Mouse (Mus musculus): ENCODE measurements at regions not wholly inside any gene's neighbourhood (a gene's known extent, or its start where the extent isn't known, plus 50 kb on each side); places are given as distances from the start of the nearest gene placed in this dataset.

DNA sequence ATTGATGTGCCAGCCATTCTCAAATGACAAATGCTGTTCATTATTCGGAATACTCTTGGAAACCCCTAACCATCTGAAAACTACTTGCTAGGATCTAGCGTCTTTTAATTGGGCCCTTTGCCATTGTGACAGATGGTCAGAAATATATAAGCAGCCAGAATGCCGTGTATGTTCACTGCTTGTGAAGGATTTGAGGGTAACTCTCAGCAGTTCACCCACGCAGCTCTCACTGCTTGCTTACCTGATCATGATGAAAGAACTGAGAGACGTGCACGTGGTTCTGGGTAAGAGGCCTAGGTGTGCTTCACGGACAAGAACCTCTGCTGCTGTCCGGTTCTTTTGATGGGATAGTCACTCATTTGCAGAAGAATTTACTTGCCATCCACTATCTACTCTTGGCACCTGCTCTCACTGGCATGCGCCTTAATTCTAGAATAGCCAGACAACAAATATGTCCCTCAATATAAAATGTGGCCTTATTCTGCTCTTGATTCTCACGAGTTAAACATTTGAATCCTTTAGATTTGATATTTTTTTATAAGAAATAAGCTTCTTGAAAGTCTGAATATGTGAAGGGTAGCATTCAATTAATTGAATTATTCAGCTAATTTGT is 328.1 kb downstream of the Ptprc start:
- H3K27ac ChIP-seq (ENCODE audit: insufficient read depth, low read depth): no peak overlapping the region
- dilution Hi-C loops (cut with MboI; ENCODE audit: extremely low pct_ligation_motif_present, extremely low pct_unique_long_range_greater_than_20kb, low sequenced_read_pairs): no loop called here
- no peaks in the 10 kb centered on the region for H3K4me1 ChIP-seq (ENCODE audit: control insufficient read depth in 1 of 2, insufficient read depth in 2 of 2)
- no peak for DNase-seq (ENCODE audit: extremely low read depth)
- no peak for TF ChIP-seq ZKSCAN1 (IDR thresholded peaks at IDR 0.05; ENCODE audit: borderline replicate concordance, low read depth, low read length)
- no peak for TF ChIP-seq NRF1 (IDR thresholded peaks at IDR 0.05; ENCODE audit: low read depth, low read length)
- TF ChIP-seq EP300 (IDR thresholded peaks at IDR 0.05; ENCODE audit: low read length): no peak
- TF ChIP-seq BHLHE40 (IDR thresholded peaks at IDR 0.05; ENCODE audit: low read depth, low read length): no peak
- no peak for TF ChIP-seq MAFK (IDR thresholded peaks at IDR 0.05; ENCODE audit: insufficient replicate concordance, low read length)
- TF ChIP-seq JUND (conservative IDR thresholded peaks at IDR 0.05; ENCODE audit: low read depth, low read length): no peak
- no peak for TF ChIP-seq SMC3 (IDR thresholded peaks at IDR 0.05; ENCODE audit: low read depth, low read length)
- no peak for TF ChIP-seq IRF4 (IDR thresholded peaks at IDR 0.05; ENCODE audit: low read depth, low read length)
- TF ChIP-seq POLR2AphosphoS2 (IDR thresholded peaks at IDR 0.05; ENCODE audit: low read depth, low read length): no peak
- no peak for TF ChIP-seq JUN (IDR thresholded peaks at IDR 0.05; ENCODE audit: insufficient read depth, low read depth, low read length)
- TF ChIP-seq ZMIZ1 (IDR thresholded peaks at IDR 0.05; ENCODE audit: low read depth, low read length): no peak
- no peak for TF ChIP-seq TBP (conservative IDR thresholded peaks at IDR 0.05; ENCODE audit: low read depth, low read length)
- no peak for TF ChIP-seq ZC3H11A (IDR thresholded peaks at IDR 0.05; ENCODE audit: low read depth, low read length)
- TF ChIP-seq MXI1 (IDR thresholded peaks at IDR 0.05; ENCODE audit: low read depth, low read length): no peak
- TF ChIP-seq RAD21 (IDR thresholded peaks at IDR 0.05; ENCODE audit: low read depth, low read length): no peak
- TF ChIP-seq GABPA (IDR thresholded peaks at IDR 0.05; ENCODE audit: insufficient replicate concordance, low read depth, low read length): no peak
- H3K79me2 ChIP-seq (replicated peaks; ENCODE audit: control insufficient read depth, extremely low read depth, insufficient read depth, poor library complexity, severe bottlenecking): no peaks in the 10 kb centered on the region
- no peaks in the 10 kb centered on the region for H3K27me3 ChIP-seq (replicated peaks)
- no peak overlapping the region for H3K4me2 ChIP-seq (ENCODE audit: insufficient read depth, low read depth, poor library complexity, severe bottlenecking)
- no peak overlapping the region for H3K4me3 ChIP-seq (replicated peaks in 1 of 3; ENCODE audit: low read depth in 2 of 3, low read length in 2 of 3, poor library complexity in 1 of 3)
- no peak overlapping the region for H3K9ac ChIP-seq (ENCODE audit: insufficient read depth, low read depth)
- no peaks in the 10 kb centered on the region for H3K36me3 ChIP-seq (replicated peaks in 1 of 2; ENCODE audit: control insufficient read depth in 1 of 2, insufficient read depth in 1 of 2, low read length in 1 of 2)
- H3K9me3 ChIP-seq (replicated peaks; ENCODE audit: low read length): peaks cover 2% of the 10 kb centered on the region
- in situ Hi-C loops (cut with MboI; ENCODE audit: low pct_ligation_motif_present, low pct_unique_long_range_greater_than_20kb, low sequenced_read_pairs): no loop called here

DNA sequence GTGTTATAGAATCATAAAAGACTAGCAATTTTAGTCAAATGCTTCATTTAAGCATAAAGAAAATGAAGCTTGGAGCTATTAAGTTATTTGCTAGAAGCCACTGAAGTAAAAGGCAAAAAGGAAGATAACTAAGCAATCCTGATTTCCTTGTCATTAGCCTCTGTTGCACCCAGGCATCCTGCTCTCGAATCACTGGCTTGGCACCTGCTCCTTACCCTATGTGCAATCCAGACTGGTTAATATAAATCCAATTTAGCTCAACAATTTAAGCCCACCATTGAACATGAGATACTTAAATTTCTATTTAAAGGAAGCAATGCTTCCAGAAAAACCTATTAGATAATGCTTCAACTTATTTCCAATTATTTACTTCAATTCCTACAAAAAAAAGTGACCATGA is 328.7 kb downstream of the Ptprc start:
- no peak for TF ChIP-seq CHD2 (IDR thresholded peaks at IDR 0.05; ENCODE audit: low read length)
- dilution Hi-C loops (cut with MboI; ENCODE audit: extremely low pct_ligation_motif_present, extremely low pct_unique_long_range_greater_than_20kb, low sequenced_read_pairs): no loop called here
- Histone ChIP-seq H3K4me1 (ENCODE audit: control insufficient read depth in 1 of 2, insufficient read depth in 2 of 2) (no peaks in the 10 kb centered on the region), H3K4me2 (ENCODE audit: insufficient read depth, low read depth, poor library complexity, severe bottlenecking) (no peak overlapping the region), H3K27ac (ENCODE audit: insufficient read depth, low read depth) (no peak overlapping the region), H3K4me3 (replicated peaks in 1 of 3; ENCODE audit: low read depth in 2 of 3, low read length in 2 of 3, poor library complexity in 1 of 3) (no peak overlapping the region), H3K79me2 (replicated peaks; ENCODE audit: control insufficient read depth, extremely low read depth, insufficient read depth, poor library complexity, severe bottlenecking) (no peaks in the 10 kb centered on the region), H3K27me3 (replicated peaks) (no peaks in the 10 kb centered on the region), H3K9me3 (replicated peaks; ENCODE audit: low read length) (peaks cover under 1% of the 10 kb centered on the region), H3K9ac (ENCODE audit: insufficient read depth, low read depth) (no peak overlapping the region), H3K36me3 (replicated peaks in 1 of 2; ENCODE audit: control insufficient read depth in 1 of 2, insufficient read depth in 1 of 2, low read length in 1 of 2) (no peaks in the 10 kb centered on the region)
- in situ Hi-C loops (cut with MboI; ENCODE audit: low pct_ligation_motif_present, low pct_unique_long_range_greater_than_20kb, low sequenced_read_pairs): no loop called here
- no peak for DNase-seq (ENCODE audit: extremely low read depth)
